Mouse (Mus musculus): Measurements from ENCODE around the gene Glcci1.

- TF ChIP-seq POLR2A (IDR thresholded peaks at IDR 0.05; ENCODE audit: borderline replicate concordance, insufficient read depth, low read length) (no peak), CTCF (IDR thresholded peaks at IDR 0.05; ENCODE audit: borderline replicate concordance, insufficient read depth, low read depth, low read length) (no peak)
Measured at GRCm38 (mm10) chr6:8486391-8487043, 22.9 kb upstream of the Glcci1 start.
